11 mouse cellular contexts compared by ENCODE assay signal in the genomic region with DNA sequence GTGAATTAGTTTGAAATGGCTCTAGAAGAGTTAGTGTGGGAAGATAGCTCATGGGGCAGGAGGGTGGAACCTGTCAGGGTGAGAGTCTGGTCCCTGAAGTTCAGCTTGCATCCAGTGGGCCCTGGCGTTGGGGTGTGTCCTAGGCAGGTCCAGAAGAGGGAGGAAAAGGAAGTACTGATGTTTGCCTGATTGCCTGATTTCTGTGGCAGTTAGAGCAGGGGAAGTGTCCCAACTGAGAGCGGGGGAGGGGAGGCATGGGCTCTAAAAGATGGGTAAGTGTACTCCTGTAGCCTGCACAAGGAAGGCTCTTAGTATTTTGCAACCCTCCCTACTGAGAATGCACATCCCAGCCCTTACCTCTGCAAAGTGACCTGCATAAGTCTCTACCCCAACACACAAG. TPM values are rescaled to one million over a fixed set of nuclear protein-coding genes. Genes with fewer than 3 reads are reported as not detected.
DNase-seq lines count a peak whose midpoint lies in the region; ATAC-seq lines count a peak whose summit lies in the region.
"Had no signal": no experiment of that assay in that cellular context is flagged by ENCODE, and none has a peak within 500 bp of the region (broad histone marks: within the 10 kb centered on the region; RNA-seq: fewer than 3 reads in every experiment).

No protein-coding gene starts in this region.

- H3K27me3 ChIP-seq in midbrain, embryonic 13.5 days = no peaks in the 10 kb centered on the region

- no peak overlapping the region for H3K9ac ChIP-seq in midbrain, embryonic 13.5 days (replicated peaks)

- H3K27ac ChIP-seq in midbrain, embryonic 13.5 days = no peak overlapping the region
- H3K27ac ChIP-seq: forebrain, embryonic 10.5 days; midbrain, embryonic 10.5 days had no signal

- H3K36me3 ChIP-seq in midbrain, embryonic 13.5 days = peaks cover 12% of the 10 kb centered on the region

- H3K4me3 ChIP-seq in midbrain, embryonic 13.5 days (replicated peaks) = no peak overlapping the region
- H3K4me3 ChIP-seq: forebrain, embryonic 10.5 days; midbrain, embryonic 10.5 days had no signal

- ATAC-seq in midbrain, embryonic 13.5 days = no peak
- no peak for ATAC-seq in activated CD4-positive, CD25-positive, alpha-beta regulatory T cell, adult 4 months
- ATAC-seq: inflammation-experienced regulatory T-cells, adult 6 months had no signal

- no peaks in the 10 kb centered on the region for H3K9me3 ChIP-seq in midbrain, embryonic 13.5 days
- H3K9me3 ChIP-seq: forebrain, embryonic 10.5 days; midbrain, embryonic 10.5 days had no signal

- peaks cover 34% of the 10 kb centered on the region for H3K4me1 ChIP-seq in midbrain, embryonic 13.5 days (replicated peaks)

- H3K4me2 ChIP-seq in midbrain, embryonic 13.5 days (replicated peaks) = no peak overlapping the region

- peak; percentile 46 for DNase-seq in adrenal gland, postnatal 10 days
- DNase-seq in adrenal gland, adult 18-20 months (ENCODE audit: low spot score in 2 of 2) = no peak
- peak; percentile 50 for DNase-seq in thymus, postnatal 14 days
- no peak for DNase-seq in thymus, postnatal 10 days (ENCODE audit: low spot score in 2 of 2)
- peak; percentile 60 for DNase-seq in lung, postnatal 14 days
- no peak for DNase-seq in layer of hippocampus, adult 18-20 months (ENCODE audit: low spot score in 2 of 2)

- WGBS in midbrain, embryonic 13.5 days = 97% methylated on average over 2 of the region's 2 CpGs

RNA-seq across cellular contexts. Expression of gene Rhog, which starts 12.0 kb away (rescaled TPM):
- 10 to 100 TPM; 47.9 to 57.5 TPM for total RNA-seq in adrenal gland, postnatal 10 days (2021)
- 10 to 100 TPM; 43.5 to 55.7 TPM for total RNA-seq in adrenal gland, adult 18-20 months (2021)
- polyA plus RNA-seq in midbrain, embryonic 13.5 days (2015; fragmentation: Nextera tagmentation; extraction: Ambion mirVana) = 14.4 and 17.6 TPM in 2 replicates
- 100 to 1,000 TPM; 179 to 195 TPM for polyA plus RNA-seq in activated CD4-positive, CD25-positive, alpha-beta regulatory T cell, adult 4 months (2017; shearing (Covaris generic))
- 10 to 100 TPM; 27.8 to 32.9 TPM for total RNA-seq in layer of hippocampus, adult 18-20 months (2021)

RNA-seq across cellular contexts. Expression of gene Stim1, which starts 23.7 kb away (rescaled TPM):
- total RNA-seq in adrenal gland, postnatal 10 days (2021) = 10 to 100 TPM; 76.4 to 77.1 TPM
- total RNA-seq in adrenal gland, adult 18-20 months (2021) = 10 to 100 TPM; 74.0 to 77.1 TPM
- 8.1 and 8.5 TPM in 2 replicates for polyA plus RNA-seq in midbrain, embryonic 13.5 days (2015; fragmentation: Nextera tagmentation; extraction: Ambion mirVana)
- polyA plus RNA-seq in activated CD4-positive, CD25-positive, alpha-beta regulatory T cell, adult 4 months (2017; shearing (Covaris generic)) = 10 to 100 TPM; 39.4 to 46.8 TPM
- total RNA-seq in layer of hippocampus, adult 18-20 months (2021) = 10 to 100 TPM; 66.7 to 71.6 TPM

RNA-seq across cellular contexts. Expression of gene Pgap2, which starts 33.9 kb away (rescaled TPM):
- 100 to 1,000 TPM in 1 of 2 experiments, 10 to 100 TPM in 1; 86.1 to 109 TPM for total RNA-seq in adrenal gland, postnatal 10 days (2021)
- 10 to 100 TPM; 57.5 to 79.5 TPM for total RNA-seq in adrenal gland, adult 18-20 months (2021)
- 50.1 and 51.6 TPM in 2 replicates for polyA plus RNA-seq in midbrain, embryonic 13.5 days (2015; fragmentation: Nextera tagmentation; extraction: Ambion mirVana)
- 10 to 100 TPM; 47.6 to 62.3 TPM for polyA plus RNA-seq in activated CD4-positive, CD25-positive, alpha-beta regulatory T cell, adult 4 months (2017; shearing (Covaris generic))
- total RNA-seq in layer of hippocampus, adult 18-20 months (2021) = 10 to 100 TPM; 27.8 to 29.5 TPM

RNA-seq across cellular contexts. Expression of gene Nup98, which starts 33.9 kb away (rescaled TPM):
- 10 to 100 TPM; 49.4 to 49.7 TPM for total RNA-seq in adrenal gland, postnatal 10 days (2021)
- total RNA-seq in adrenal gland, adult 18-20 months (2021) = 10 to 100 TPM; 72.5 to 80.1 TPM
- polyA plus RNA-seq in midbrain, embryonic 13.5 days (2015; fragmentation: Nextera tagmentation; extraction: Ambion mirVana) = 27.2 and 27.4 TPM in 2 replicates
- polyA plus RNA-seq in activated CD4-positive, CD25-positive, alpha-beta regulatory T cell, adult 4 months (2017; shearing (Covaris generic)) = 10 to 100 TPM; 33.8 to 33.9 TPM
- 10 to 100 TPM; 41.3 to 43.9 TPM for total RNA-seq in layer of hippocampus, adult 18-20 months (2021)

Comparison
In these comparisons a context has a peak if more than half of its experiments do, and no peak if none do; other contexts are left out.
1. DNase-seq: peak in adrenal gland, postnatal 10 days (single experiment), thymus, postnatal 14 days (single experiment) and lung, postnatal 14 days (single experiment); none in adrenal gland, adult 18-20 months (0 of 2), thymus, postnatal 10 days (0 of 2) and layer of hippocampus, adult 18-20 months (0 of 2).